Mouse (Mus musculus): ENCODE measurements around the gene Pax4.
A peak's percentile ranks its signal among the peaks of the same experiment; 100 is the strongest.

The Pax4 gene

GRCm38 (mm10) chr6:28449253-28449652, at the start of gene Pax4:
Gene Pax4, minus strand, starts transcription at chr6:28449353.
- no peak for DNase-seq

- peak; percentile 35 for DNase-seq
These were observed 48.7 kb upstream of the Pax4 start for GRCm38 (mm10) chr6:28497837-28498236.

- DNase-seq, result no peak
These were observed 42.0 kb upstream of the Pax4 start for GRCm38 (mm10) chr6:28491198-28491597.

GRCm38 (mm10) chr6:28490612-28491011, 41.5 kb upstream of the Pax4 start:
- no peak for DNase-seq

- DNase-seq, result no peak
These were observed 39.2 kb upstream of the Pax4 start for GRCm38 (mm10) chr6:28488204-28488851.

GRCm38 (mm10) chr6:28486905-28487304, 37.8 kb upstream of the Pax4 start:
- DNase-seq, result no peak

- DNase-seq, result no peak
These were observed 37.3 kb upstream of the Pax4 start for GRCm38 (mm10) chr6:28486471-28486870.

- no peak for DNase-seq
These were observed 36.9 kb upstream of the Pax4 start for GRCm38 (mm10) chr6:28486008-28486407.

GRCm38 (mm10) chr6:28482711-28483315, 33.7 kb upstream of the Pax4 start:
- DNase-seq, result no peak

GRCm38 (mm10) chr6:28480752-28481492, 31.8 kb upstream of the Pax4 start:
- DNase-seq, result no peak

- peak; percentile 100 for DNase-seq
These were observed 31.0 kb upstream of the Pax4 start for GRCm38 (mm10) chr6:28479865-28480751.

GRCm38 (mm10) chr6:28474839-28475238, 25.7 kb upstream of the Pax4 start, which contains the start of gene Snd1:
Gene Snd1, plus strand, starts transcription at chr6:28475139.
- DNase-seq, result no peak

GRCm38 (mm10) chr6:28474211-28474610, 25.1 kb upstream of the Pax4 start:
- DNase-seq, result no peak

- DNase-seq, result no peak
These were observed 22.3 kb upstream of the Pax4 start for GRCm38 (mm10) chr6:28471284-28472035.

GRCm38 (mm10) chr6:28470621-28471020, 21.5 kb upstream of the Pax4 start:
- no peak for DNase-seq

GRCm38 (mm10) chr6:28470017-28470602, 21.0 kb upstream of the Pax4 start:
- DNase-seq, result no peak

GRCm38 (mm10) chr6:28464630-28465029, 15.5 kb upstream of the Pax4 start:
- no peak for DNase-seq

- DNase-seq, result peak; percentile 48
These were observed 11.4 kb upstream of the Pax4 start for GRCm38 (mm10) chr6:28460534-28460933.

- no peak for DNase-seq
These were observed 10.1 kb upstream of the Pax4 start for GRCm38 (mm10) chr6:28459221-28459668.

- DNase-seq, result no peak
These were observed 1.8 kb upstream of the Pax4 start for GRCm38 (mm10) chr6:28450977-28451376.

- DNase-seq, result no peak
These were observed 1.3 kb upstream of the Pax4 start for GRCm38 (mm10) chr6:28450481-28450880.

GRCm38 (mm10) chr6:28447937-28448336, 1.2 kb downstream of the Pax4 start:
- no peak for DNase-seq
